Mouse (Mus musculus) layer of hippocampus, postnatal 25 days (tissue): ENCODE measurements around the gene Tmco1. TPM values are rescaled to one million over a fixed set of nuclear protein-coding genes. Genes with fewer than 3 reads are reported as not detected.

Source experiments
- DNase-seq, 2 experiments: peaks; one replicate each; pipeline ENCODE4 v3.0.0; 2022; ENCODE audit warnings: mixed read lengths in 2 of 2, low spot score in 1 of 2; ENCODE audit errors: extremely low spot score in 1 of 2
- total RNA-seq, 2 experiments: library from RNA; stranded (reverse); gene quantifications; 2 replicates each; pipeline ENCODE4 v1.2.3; 2021

Gene Tmco1
- total RNA-seq, result 10 to 100 TPM; 50.9 to 56.8 TPM

GRCm38 (mm10) chr1:167308261-167309054 lies at the start of gene Tmco1:
Gene Tmco1, plus strand, starts transcription at chr1:167308378.
- peak; percentile 97 for DNase-seq

- peak in 1 of 2 experiments; percentile 42 for DNase-seq
Observed at GRCm38 (mm10) chr1:167259702-167260101, 48.5 kb upstream of the Tmco1 start.

GRCm38 (mm10) chr1:167261750-167262149 lies 46.4 kb upstream of the Tmco1 start:
- DNase-seq, result no peak

GRCm38 (mm10) chr1:167262489-167263041 lies 45.6 kb upstream of the Tmco1 start:
- no peak for DNase-seq

- no peak for DNase-seq
Observed at GRCm38 (mm10) chr1:167265366-167265765, 42.8 kb upstream of the Tmco1 start.

- no peak for DNase-seq
Observed at GRCm38 (mm10) chr1:167266720-167267119, 41.5 kb upstream of the Tmco1 start.

GRCm38 (mm10) chr1:167268360-167269063 lies 39.7 kb upstream of the Tmco1 start:
- no peak for DNase-seq

- no peak for DNase-seq
Observed at GRCm38 (mm10) chr1:167269350-167269811, 38.8 kb upstream of the Tmco1 start.

- DNase-seq, result peak; percentile 47 to 56
Observed at GRCm38 (mm10) chr1:167269856-167270270, 38.3 kb upstream of the Tmco1 start.

- peak in 1 of 2 experiments; percentile 31 for DNase-seq
Observed at GRCm38 (mm10) chr1:167270342-167271111, 37.7 kb upstream of the Tmco1 start.

- no peak for DNase-seq
Observed at GRCm38 (mm10) chr1:167271304-167271703, 36.9 kb upstream of the Tmco1 start.

- no peak for DNase-seq
Observed at GRCm38 (mm10) chr1:167271841-167272240, 36.3 kb upstream of the Tmco1 start.

GRCm38 (mm10) chr1:167273380-167274163 lies 34.6 kb upstream of the Tmco1 start:
- DNase-seq, result no peak

GRCm38 (mm10) chr1:167274646-167275390 lies 33.4 kb upstream of the Tmco1 start:
- no peak for DNase-seq

GRCm38 (mm10) chr1:167278395-167278794 lies 29.8 kb upstream of the Tmco1 start:
- DNase-seq, result no peak

GRCm38 (mm10) chr1:167279160-167279715 lies 28.9 kb upstream of the Tmco1 start:
- no peak for DNase-seq

GRCm38 (mm10) chr1:167280061-167280460 lies 28.1 kb upstream of the Tmco1 start:
- no peak for DNase-seq

- no peak for DNase-seq
Observed at GRCm38 (mm10) chr1:167282112-167282511, 26.1 kb upstream of the Tmco1 start.

- DNase-seq, result no peak
Observed at GRCm38 (mm10) chr1:167282768-167283167, 25.4 kb upstream of the Tmco1 start.
